Mouse (Mus musculus): ENCODE data around the gene Suco.

GRCm38 (mm10) chr1:161917940-161918484 lies 41.5 kb upstream of the Suco start:
- TF ChIP-seq POLR2A (IDR thresholded peaks at IDR 0.05; ENCODE audit: low read depth, low read length) = no peak
- TF ChIP-seq CTCF (IDR thresholded peaks at IDR 0.05; ENCODE audit: extremely low read depth, insufficient read depth, insufficient read length, insufficient replicate concordance) = no peak
